Mouse (Mus musculus) forebrain, embryonic 14.5 days (tissue): Measurements from ENCODE around the gene Rps6ka6. TPM values are rescaled to one million over a fixed set of nuclear protein-coding genes. Genes with fewer than 3 reads are reported as not detected.

ENCODE experiments used
- ATAC-seq: fragments of 200-750 bp; cut with Nextera tagmentation; 2 replicates; pipeline ENCODE4 v1.8.0; 2017; ENCODE audit warnings: mild to moderate bottlenecking, moderate library complexity
- DNase-seq: peaks from one replicate; pipeline ENCODE4 v3.0.0-alpha.2; 2015; ENCODE audit warnings: low spot score
- H3K27ac ChIP-seq: fragments of 300-500 bp; sonication (generic); 2 replicates; pipeline ENCODE4 v1.5.1; 2014; ENCODE audit warnings: low read depth, mild to moderate bottlenecking, control low read depth, low read length, moderate library complexity
- H3K27me3 ChIP-seq: fragments of 300-500 bp; sonication (generic); replicated peaks from 2 replicates; pipeline ENCODE4 v1.6.1; 2014; ENCODE audit warnings: low read length, control low read depth, mixed read lengths; ENCODE audit not compliant: control insufficient read depth, insufficient read depth
- H3K36me3 ChIP-seq: fragments of 300-500 bp; sonication (generic); 2 replicates; pipeline ENCODE4 v1.6.1; 2014; ENCODE audit warnings: low read length, control low read depth; ENCODE audit not compliant: control insufficient read depth, insufficient read depth
- H3K4me1 ChIP-seq: fragments of 300-500 bp; sonication (generic); 2 replicates; pipeline ENCODE4 v1.6.1; 2014; ENCODE audit warnings: antibody characterized with exemption, low read length, control low read depth; ENCODE audit not compliant: control insufficient read depth, insufficient read depth
- H3K4me2 ChIP-seq: fragments of 300-500 bp; sonication (generic); 2 replicates; pipeline ENCODE4 v1.6.1; 2014; ENCODE audit warnings: mild to moderate bottlenecking, control low read depth, low read length
- H3K4me3 ChIP-seq: fragments of 300-500 bp; sonication (generic); 2 replicates; pipeline ENCODE4 v1.5.1; 2014; ENCODE audit warnings: low read depth, low read length, control low read depth
- H3K9ac ChIP-seq: fragments of 300-500 bp; sonication (generic); 2 replicates; pipeline ENCODE4 v1.6.1; 2014; ENCODE audit warnings: mild to moderate bottlenecking, low read length, control low read depth, moderate library complexity
- H3K9me3 ChIP-seq: fragments of 300-500 bp; sonication (generic); replicated peaks from 2 replicates; pipeline ENCODE4 v1.6.1; 2016; ENCODE audit warnings: low read length, control low read depth, mixed read lengths; ENCODE audit not compliant: control insufficient read depth
- WGBS: fragments of 180-500 bp; shearing (Covaris S2); extraction: QIAGEN DNeasy Blood & Tissue Kit; methylation state at CpG from one replicate; pipeline ENCODE4 v1.1.7; 2014; 5-methylcytosine and 5-hydroxymethylcytosine counted together
- polyA plus RNA-seq: library from polyadenylated mRNA; unstranded; fragments of >200 nt; fragmentation: Nextera tagmentation; extraction: Ambion mirVana; gene quantifications from 2 replicates; pipeline ENCODE4 v1.2.1, GENCODE M21; 2014

Gene Rps6ka6
- polyA plus RNA-seq, 1 experiment from 2014 or later, result 40.4 TPM

DNA sequence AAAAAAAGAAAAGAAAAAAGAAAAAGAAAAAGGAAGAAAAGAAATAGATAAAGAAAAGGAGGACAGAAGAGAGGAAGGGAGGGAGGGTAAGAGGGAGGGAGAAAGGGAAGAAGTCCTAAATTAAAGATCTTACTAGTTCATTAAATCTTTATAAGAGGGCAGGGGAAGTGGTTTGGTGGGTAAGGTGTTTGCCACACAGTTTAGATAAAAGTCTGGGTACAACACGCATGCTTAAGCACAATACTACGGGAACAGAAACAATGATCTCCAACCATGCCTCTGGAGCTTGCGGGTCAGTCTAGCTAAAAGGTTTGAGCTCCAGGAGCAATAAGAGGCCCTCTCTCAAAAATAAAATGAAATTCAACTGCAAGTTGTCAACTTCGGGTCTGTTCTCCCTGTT is 123.0 kb downstream of the Rps6ka6 start:
- H3K9me3 ChIP-seq, result no peaks in the 10 kb centered on the region
- WGBS, result 89% methylated on average over 4 of the region's 4 CpGs
- H3K4me3 ChIP-seq, result no peak overlapping the region
- H3K27ac ChIP-seq, result no peak overlapping the region
- no peaks in the 10 kb centered on the region for H3K4me1 ChIP-seq
- no peak overlapping the region for H3K4me2 ChIP-seq
- no peaks in the 10 kb centered on the region for H3K36me3 ChIP-seq
- H3K27me3 ChIP-seq, result no peaks in the 10 kb centered on the region
- no peak overlapping the region for H3K9ac ChIP-seq
- ATAC-seq (no peak), DNase-seq (no peak)

DNA sequence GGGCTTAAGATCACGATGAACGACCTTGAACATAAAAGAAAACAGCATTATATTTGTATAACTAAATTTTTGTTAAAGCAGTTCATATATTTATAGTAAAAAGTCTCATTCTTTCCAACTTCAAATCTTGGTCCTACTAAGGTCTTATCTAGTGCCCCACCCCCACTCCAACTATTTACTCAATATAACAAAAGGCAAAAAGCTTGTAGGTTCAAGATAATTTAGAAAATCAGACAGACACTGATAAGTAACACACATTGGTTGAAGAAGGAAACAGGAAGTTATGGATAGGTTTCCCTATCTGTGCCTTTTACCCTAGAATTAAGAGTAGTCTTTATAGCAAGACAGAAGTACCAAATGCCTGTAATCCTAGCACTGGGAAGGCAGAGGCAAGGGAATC is 132.9 kb downstream of the Rps6ka6 start:
- DNase-seq, result no peak
- Histone ChIP-seq H3K36me3 (no peaks in the 10 kb centered on the region), H3K4me3 (no peak overlapping the region), H3K4me2 (no peak overlapping the region), H3K27ac (no peak overlapping the region), H3K27me3 (no peaks in the 10 kb centered on the region), H3K9ac (no peak overlapping the region), H3K4me1 (no peaks in the 10 kb centered on the region), H3K9me3 (no peaks in the 10 kb centered on the region)
- ATAC-seq, result no peak
- WGBS, result 84% methylated on average over 2 of the region's 2 CpGs

DNA sequence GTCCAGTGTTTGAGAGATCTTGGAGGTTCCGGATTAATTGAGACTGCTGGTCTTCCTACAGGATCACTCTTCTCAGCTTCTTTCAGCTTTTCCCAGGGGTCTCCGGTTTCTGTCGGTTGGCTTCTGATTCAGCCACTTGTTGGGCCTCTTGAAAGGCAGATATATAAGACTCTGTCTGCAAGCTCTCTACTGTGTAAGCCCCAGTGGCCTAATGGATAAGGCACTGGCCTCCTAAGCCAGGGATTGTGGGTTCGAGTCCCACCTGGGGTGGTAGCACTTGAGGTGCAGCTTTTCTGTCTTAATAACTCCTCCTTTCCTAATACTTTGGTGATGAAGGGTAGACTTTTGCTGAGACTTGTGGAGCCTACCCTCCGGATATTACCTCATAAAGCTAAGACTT is 160.7 kb downstream of the Rps6ka6 start:
- H3K4me1 ChIP-seq, result no peaks in the 10 kb centered on the region
- no peak for DNase-seq
- 82% methylated on average over 5 of the region's 5 CpGs for WGBS

DNA sequence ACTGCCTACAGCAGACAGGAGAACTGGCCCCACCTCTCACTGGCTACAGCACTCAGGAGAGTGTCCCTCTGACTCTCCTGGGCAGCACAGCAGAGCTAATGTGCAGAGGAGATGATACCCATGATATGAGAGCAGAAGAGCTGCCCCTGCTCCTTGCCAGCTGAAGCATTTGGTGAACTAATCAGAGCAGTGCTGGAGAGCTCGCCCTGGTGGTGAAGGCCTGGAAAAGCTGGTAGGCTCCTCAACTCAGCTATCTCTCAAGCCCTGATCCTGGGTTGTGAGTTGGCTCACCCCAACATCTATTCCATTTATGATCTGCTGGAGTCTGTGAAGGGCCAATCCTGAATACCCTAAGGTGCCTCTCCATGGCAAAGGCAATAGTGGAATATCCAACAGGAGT is 163.6 kb downstream of the Rps6ka6 start:
- whole genome bisulfite sequencing, result 29% methylated on average over 1 of the region's 1 CpGs

More for the DNA sequence above, 160.7 kb downstream of the Rps6ka6 start:
- no peak overlapping the region for H3K9ac ChIP-seq
- no peak overlapping the region for H3K4me2 ChIP-seq
- no peaks in the 10 kb centered on the region for H3K36me3 ChIP-seq
- no peaks in the 10 kb centered on the region for H3K9me3 ChIP-seq
- H3K27ac ChIP-seq, result no peak overlapping the region
- no peak for ATAC-seq
- H3K4me3 ChIP-seq, result no peak overlapping the region
- H3K27me3 ChIP-seq, result no peaks in the 10 kb centered on the region

More for the DNA sequence above, 163.6 kb downstream of the Rps6ka6 start:
- Histone ChIP-seq H3K4me1 (no peaks in the 10 kb centered on the region), H3K9ac (no peak overlapping the region), H3K4me2 (no peak overlapping the region), H3K9me3 (no peaks in the 10 kb centered on the region), H3K4me3 (no peak overlapping the region), H3K36me3 (no peaks in the 10 kb centered on the region), H3K27ac (no peak overlapping the region), H3K27me3 (no peaks in the 10 kb centered on the region)
- DNase-seq (no peak), ATAC-seq (no peak)

Other genes with a start within 250 kb of the Rps6ka6 start
- 1.4 and 1.9 TPM in 2 replicates for gene Hdx, start 159.1 kb upstream of the Rps6ka6 start, polyA plus RNA-seq